Mouse (Mus musculus): ENCODE measurements around the gene Tsku.

The Tsku gene

DNA sequence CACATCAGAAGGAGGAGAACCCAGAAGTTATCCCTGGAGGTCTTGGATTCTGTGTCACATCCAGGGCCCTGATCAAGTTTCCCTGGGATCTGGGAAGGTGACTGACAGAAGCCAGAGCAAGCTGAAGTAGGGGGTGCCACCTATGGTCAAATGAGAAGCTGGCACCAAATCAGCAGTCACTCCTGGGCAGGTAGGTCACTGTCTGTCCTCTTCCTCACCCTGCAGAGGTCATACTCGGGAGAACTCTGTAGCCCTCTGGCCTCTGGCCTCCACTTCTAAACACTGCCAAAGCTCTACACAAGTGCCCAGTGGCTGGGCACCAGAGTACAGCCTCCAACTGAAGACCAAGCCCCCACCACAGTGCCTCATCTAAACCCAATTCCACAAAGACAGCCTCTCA is 3.1 kb downstream of the Tsku start:
- no peak for DNase-seq

GRCm38 (mm10) chr7:98357324-98357723 is 3.8 kb downstream of the Tsku start:
- no peak for DNase-seq

DNA sequence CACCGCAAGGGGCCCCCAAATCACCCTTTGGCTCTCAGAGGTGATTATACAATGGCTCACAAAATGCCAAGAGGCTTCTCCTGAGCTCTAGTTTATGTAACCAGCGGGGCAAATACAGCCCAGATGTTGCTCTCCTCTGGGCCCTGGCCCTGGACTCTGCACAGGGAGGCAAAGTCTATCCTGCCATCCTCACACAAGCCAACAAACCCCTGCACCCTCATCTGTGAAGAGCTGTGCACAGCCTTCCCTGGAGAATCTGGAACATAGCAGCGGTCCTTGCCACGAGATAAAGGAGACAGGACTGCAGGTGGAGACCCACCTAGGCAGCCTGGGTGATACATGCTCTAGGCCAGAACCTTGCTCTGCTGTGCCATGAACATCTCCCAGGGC is 6.2 kb downstream of the Tsku start:
- DNase-seq, result no peak

DNA sequence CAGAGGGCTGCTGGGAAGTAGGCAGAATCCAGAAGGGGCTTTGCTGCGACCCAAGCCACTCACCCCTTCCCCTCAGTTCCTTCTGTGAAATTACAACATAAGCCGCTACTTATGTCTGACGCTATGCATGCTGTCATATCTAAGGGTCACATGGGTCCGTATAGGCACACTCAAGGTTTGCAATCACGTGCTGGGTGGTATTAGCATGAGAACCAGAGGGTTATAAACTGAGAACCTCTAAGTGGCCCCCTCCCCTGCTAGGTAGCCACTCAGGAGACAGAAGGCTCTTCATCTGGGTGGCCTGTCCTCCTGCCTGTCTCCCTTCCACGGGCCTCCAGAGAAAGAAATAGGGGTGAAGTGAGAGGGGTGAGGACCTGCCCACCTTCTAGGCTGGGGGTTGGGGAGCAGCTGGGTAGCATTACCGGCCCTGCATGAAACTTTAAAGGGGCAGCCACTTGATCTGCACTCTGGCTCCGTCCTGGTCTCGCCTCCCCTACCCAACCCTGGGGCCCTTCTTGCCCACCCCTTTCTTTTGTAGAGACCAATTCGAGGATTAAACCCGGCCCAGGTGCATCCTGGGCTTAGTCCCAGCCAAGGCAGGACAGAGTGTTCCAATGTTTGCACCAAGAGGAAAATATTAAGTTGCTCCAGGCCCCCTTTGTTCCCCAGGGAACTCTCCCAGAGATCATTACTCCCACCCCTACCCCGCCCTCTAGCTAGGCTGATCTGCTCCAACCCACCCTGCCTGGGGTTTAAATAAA is 6.8 kb downstream of the Tsku start:
- no peak for DNase-seq

DNA sequence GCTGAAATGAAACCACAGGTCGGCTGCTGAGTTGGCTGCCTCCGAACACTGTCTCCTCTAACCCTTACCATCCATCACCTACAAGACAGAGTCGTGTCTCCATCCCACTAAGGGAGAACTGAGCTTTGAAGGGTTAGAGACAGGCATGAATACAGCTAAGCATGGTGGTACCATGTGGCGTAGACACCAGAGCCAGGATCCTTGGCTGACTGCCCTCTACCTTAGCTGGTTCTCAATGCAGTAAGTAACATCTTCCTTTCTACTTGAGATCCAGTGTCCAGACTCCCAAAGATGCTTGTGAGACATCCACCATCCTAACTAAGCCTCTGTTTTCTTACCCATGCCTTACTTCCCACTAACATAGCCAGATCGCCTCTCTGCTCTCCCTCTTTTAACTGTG is 7.5 kb downstream of the Tsku start:
- DNase-seq, result no peak

- no peak for DNase-seq
Measured at GRCm38 (mm10) chr7:98351523-98351922, 9.6 kb downstream of the Tsku start.

DNA sequence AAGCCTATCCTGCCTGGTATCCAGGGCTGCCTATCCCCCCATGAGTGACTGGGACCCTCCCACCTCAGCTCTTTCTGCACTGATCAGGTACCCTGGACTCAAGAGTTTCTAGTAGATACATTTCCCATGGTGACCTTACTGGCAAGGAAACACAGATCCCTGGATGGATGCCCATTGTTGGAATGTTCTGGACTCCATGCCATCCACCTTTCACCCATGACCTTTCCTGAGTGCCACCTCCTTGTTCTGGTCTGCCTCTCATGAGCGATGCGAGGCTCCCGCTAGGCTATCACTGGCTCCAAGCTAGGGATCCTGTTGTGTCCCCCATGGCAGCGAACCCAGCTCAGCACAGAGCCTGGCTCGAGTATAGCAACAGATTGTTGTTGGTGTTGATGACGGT is 11.3 kb downstream of the Tsku start:
- DNase-seq, result no peak

DNA sequence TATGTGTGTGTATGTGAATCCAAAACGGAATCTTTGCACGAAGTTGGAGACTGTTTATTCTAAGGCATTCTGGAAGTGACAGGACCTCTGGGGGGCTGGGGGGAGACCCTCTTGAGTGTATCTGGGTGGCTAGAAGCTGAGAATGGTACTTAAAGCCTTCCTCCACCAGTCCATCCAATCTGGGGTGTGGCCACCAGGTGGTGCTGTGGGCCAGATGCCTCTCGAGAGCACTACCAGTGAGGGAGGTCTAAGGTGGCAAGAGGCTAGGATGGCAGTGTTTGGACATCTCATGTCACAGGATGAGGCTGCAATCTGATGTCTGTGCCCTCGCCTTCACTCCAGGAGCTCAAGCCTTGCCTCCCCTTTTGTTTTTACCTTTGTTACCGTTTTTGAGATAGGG is 12.0 kb downstream of the Tsku start:
- DNase-seq, result peak; percentile 88 to 95

GRCm38 (mm10) chr7:98348043-98348442 is 13.1 kb downstream of the Tsku start:
- DNase-seq, result peak; percentile 66 to 81

- no peak for DNase-seq
Measured at GRCm38 (mm10) chr7:98347471-98347870, 13.7 kb downstream of the Tsku start.

- DNase-seq, result no peak
Measured at GRCm38 (mm10) chr7:98345036-98345435, 16.1 kb downstream of the Tsku start.

DNA sequence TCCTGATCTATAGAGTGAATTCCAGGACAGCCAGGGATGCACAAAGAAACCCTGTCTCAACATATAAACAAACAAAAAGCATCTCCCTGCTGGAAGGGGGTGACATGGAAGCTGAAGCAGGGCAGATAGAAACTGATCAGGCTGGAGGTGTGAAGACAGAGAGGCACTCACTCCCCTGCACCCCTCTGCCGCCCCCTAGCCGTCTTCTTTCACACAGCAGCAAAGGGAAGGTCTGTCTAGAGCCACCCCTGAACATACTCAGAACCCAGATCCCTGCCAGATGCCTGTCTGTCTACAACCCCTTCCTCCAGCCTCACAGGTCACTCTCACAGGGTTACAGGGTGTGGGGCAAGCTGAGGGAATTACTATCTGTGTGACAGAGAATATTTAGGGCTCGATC is 16.8 kb downstream of the Tsku start:
- DNase-seq, result peak; percentile 50 to 67

- DNase-seq, result no peak
Measured at GRCm38 (mm10) chr7:98342249-98342648, 18.9 kb downstream of the Tsku start.

DNA sequence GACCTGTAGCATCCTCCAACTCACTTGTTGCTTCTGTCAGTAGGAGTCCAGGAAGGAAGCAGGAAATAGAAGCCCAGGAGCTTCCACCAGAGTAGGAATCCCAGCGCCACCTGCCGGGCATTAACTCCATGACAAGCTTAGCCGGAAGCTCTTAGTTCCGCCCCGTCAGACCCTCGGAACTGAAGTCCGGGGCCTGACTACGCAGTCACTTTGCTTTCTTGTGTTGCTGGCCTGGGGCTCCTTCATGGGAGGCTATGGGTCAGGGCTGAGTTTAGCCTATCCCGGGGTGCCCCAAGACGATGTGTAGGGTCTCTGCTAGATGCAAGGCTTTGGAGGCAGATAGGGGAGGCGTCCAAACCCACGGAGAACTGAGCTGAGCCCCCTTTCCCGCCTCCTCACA is 19.7 kb downstream of the Tsku start:
- peak; percentile 76 to 87 for DNase-seq

DNA sequence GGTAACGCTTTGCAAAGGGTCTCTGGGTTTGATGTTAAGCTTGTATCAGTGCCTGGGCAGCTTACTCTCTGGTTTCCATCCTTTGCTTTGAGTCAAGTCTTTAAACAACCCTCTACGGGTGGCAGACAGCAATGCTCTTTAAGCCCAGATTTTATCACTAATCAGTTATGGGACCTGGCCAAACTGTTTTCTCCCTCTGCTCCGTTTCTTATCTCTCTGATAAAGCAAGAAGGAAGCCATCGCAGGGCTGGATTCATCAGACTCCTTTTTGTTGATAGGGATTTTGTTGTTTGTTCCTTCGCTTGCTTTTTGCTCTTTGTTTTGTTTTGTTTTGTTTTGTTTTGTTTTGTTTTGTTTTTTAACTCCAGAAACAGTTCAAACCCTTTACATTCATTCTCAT is 20.8 kb downstream of the Tsku start:
- DNase-seq, result no peak

DNA sequence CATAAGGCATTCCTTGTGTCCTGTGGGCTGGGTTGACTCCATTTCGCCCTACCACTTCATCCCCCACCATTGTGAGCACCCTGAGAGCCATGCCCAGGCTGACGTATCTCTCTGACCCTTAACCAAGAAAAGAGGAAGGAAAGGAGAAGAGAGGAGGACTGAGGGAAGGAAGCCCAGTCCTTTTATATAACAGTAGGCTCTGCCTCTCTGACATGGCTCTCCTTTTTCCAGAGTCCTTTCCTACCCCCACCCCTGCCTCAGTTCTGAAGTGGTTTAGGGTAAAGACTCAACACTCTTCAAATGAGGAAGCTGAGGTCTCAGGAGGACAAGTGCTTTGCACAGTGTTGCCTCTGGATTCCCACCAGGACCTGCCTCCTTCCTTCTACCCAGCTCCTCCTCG is 27.1 kb downstream of the Tsku start:
- no peak for DNase-seq

DNA sequence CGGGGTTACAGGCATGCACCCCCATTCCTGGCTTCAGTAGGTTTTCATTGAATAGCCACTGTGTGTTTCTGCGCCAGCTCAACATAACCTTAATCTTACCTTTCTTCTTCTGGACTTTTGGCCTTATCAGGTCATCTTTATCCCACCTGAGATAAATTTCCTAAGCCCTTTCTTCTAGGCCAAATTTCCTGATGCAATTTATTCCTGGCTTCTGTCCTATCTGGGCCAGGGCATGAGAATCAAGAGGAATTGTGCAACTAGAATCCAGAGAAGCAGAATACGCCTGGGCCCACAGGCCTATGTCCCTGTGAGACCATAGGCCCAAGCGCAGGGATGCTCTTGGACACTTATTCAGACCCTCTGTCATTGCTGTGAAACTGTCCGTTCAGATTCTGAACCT is 27.6 kb downstream of the Tsku start:
- no peak for DNase-seq

DNA sequence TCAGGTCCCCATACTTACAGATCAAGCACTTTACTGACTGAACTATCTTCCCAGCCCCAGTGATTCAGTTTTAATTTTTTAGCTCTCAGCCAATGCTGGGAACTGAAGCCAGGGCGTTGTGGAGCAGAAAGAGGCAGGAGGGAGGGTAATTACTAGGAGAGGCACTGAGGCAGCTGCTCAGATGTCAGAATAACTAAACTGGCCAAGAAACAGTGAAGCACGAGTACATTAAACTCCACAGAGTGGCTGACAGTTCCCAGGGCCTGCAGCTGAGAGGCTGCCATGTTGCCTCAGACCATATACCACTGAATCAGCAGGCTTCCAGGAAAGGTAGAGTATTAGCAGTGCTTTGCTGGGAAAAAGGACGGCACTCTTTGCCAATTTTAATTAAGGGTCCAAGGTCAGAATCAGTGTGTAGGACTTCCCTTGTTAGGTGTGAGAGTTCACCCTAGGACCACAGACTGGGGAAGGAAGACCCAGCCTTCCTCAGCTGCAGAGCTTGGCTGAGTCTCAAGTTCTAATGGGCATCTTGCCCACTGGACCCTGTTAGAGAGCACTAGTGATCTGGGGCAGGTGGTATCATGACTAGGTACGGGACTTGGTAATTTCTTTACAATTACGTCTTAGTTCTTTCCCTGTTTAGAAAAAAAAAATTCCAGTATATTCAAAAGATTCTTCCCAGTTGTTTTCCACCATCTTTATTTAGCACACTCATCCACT is 28.3 kb downstream of the Tsku start:
- DNase-seq, result no peak

DNA sequence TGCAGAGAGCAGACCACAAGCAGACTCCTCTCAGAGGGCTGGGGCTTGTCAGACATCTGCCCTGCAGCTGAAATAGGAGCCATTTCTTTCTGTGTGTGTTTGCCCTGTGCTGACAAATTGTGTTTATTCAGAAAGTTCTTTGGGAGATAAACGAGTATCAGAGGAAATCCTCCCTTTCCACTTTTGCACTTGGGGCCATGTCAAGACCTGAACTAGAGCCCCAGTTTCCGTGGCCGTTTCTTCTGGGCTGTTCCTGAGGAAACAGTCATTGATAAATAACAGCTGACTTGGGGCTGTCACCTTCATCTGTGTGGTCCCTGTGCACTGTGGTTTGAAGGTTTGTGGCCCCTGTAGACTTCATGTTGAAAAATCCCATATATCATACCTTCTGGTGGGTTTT is 29.2 kb downstream of the Tsku start:
- DNase-seq, result no peak

DNA sequence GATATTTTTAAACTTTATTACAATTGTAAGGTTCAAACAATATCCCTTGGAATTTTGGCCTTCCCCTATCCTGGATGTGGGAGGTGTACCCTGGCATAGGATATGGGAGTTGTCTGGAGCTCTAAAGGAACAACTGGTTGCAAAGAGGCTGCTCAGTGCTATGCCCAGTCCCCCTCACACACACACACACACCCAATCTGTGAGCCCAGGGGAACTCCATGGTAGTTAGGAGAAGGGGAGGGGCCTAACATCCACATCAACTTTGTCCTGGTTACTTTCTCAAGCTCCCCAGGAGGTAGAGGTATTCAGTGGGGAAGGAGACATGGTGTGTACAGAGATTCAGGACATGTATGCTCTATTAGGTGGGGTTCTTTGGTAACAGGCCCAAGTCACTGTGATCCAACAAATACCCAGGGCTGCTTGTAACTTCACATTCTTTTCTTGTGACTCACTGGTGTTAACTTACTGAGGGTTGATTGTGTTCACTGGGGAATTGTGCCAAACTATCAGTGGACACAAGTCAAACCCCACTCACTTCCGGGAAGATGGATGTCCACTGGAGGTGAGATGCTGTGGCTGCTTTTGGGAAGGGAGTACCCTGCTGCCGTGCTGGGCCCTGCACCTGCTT is 30.6 kb downstream of the Tsku start:
- DNase-seq, result no peak

DNA sequence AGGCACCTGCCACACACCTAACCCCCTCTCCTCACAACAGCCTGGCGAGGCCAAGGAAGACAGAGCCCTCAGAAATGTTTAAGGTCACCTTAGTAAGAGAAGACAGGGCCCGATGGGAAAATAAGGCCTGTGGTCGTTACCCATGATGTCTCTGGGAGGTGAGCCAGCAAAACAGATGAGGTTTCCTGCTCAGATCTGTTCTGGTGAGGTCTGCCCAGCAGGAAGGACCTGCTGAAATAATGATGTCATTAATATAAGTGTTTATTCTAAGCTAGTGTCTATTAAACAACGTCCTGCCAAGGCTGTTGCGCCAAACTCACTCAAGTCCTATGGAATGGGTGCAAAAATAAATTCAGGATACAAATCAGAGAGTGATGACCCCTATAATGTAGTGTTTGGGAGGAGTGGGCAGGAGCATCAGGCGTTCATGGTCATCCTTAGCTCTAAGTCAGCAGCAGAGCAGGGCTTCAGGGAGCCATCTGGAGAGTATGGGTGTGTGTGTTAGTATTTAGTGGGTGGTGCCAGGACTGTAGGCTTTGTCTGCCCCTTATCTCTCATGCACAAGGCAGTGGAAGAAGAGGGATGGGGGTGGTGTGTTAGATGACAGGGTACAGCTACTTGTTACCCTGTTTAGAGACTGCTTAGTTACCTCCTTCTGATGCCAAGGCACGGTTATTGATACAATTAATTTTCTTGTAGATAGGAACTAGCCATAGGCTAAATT is 31.3 kb downstream of the Tsku start:
- peak in 1 of 2 experiments; percentile 14 for DNase-seq

DNA sequence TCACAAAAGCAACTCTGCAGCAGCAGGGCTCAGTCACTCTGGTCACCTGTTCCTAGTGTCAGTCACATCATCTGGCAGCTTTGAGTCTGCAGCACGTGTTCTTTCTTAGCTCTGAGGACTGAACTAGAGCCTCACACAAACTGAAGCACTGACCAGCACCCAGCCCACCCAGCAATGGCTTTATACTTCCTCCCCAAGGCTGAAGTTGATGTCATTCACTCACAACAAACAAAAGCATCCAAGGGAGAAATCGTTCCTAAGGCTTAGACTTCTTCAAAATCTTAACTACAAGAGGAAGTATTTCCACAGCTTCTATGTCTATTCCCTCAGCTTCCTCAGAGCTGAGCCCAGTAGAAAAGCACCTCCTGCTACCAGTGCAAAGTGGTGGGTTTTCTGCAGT is 32.8 kb downstream of the Tsku start:
- DNase-seq, result no peak

- DNase-seq, result no peak
Measured at GRCm38 (mm10) chr7:98326051-98326450, 35.1 kb downstream of the Tsku start.
